Mouse (Mus musculus): ENCODE results near the gene Wt1. TPM values are rescaled to one million over a fixed set of nuclear protein-coding genes. Genes with fewer than 3 reads are reported as not detected.

The Wt1 gene
- total and polyA plus RNA-seq, 2 experiments from 2014 or later: 0.28 TPM; not detected in 1

- Histone ChIP-seq H3K9me3 (ENCODE audit: low read length) (no peaks in the 10 kb centered on the region), H3K27me3 (ENCODE audit: insufficient read depth, low read length) (peaks cover 6% of the 10 kb centered on the region; the same call in 1 of the 2 replicates), H3K9ac (replicated peaks; ENCODE audit: low read length, poor library complexity, severe bottlenecking) (no peak overlapping the region), H3K4me1 (ENCODE audit: insufficient read depth, low read length) (peaks cover 2% of the 10 kb centered on the region; the same call in 1 of the 2 replicates), H3K4me3 (ENCODE audit: low read depth, low read length) (no peak overlapping the region), H3K27ac (ENCODE audit: low read depth, low read length) (no peak overlapping the region), H3K4me2 (ENCODE audit: low read depth, low read length, poor library complexity, severe bottlenecking) (no peak overlapping the region), H3K36me3 (ENCODE audit: insufficient read depth, low read length) (no peaks in the 10 kb centered on the region)
- no peak for TF ChIP-seq CTCF (IDR thresholded peaks at IDR 0.05)
- WGBS: 59% methylated on average over 8 of the region's 8 CpGs
- DNase-seq (ENCODE audit: low spot score) (no peak), ATAC-seq (ENCODE audit: low FRiP score) (no peak)
Observed at GRCm38 (mm10) chr2:105219664-105220063, 93.3 kb downstream of the Wt1 start.

- no peak for TF ChIP-seq CTCF (IDR thresholded peaks at IDR 0.05)
- H3K27me3 ChIP-seq (ENCODE audit: insufficient read depth, low read length): peaks cover 7% of the 10 kb centered on the region; the same call in 1 of the 2 replicates
- peak; percentile 43 for DNase-seq (ENCODE audit: low spot score)
- H3K27ac ChIP-seq (ENCODE audit: low read depth, low read length): no peak overlapping the region
- no peaks in the 10 kb centered on the region for H3K9me3 ChIP-seq (ENCODE audit: low read length)
- H3K4me2 ChIP-seq (ENCODE audit: low read depth, low read length, poor library complexity, severe bottlenecking): no peak overlapping the region
- 74% methylated on average over 9 of the region's 9 CpGs for WGBS
- H3K36me3 ChIP-seq (ENCODE audit: insufficient read depth, low read length): no peaks in the 10 kb centered on the region
- no peak overlapping the region for H3K9ac ChIP-seq (replicated peaks; ENCODE audit: low read length, poor library complexity, severe bottlenecking)
- H3K4me1 ChIP-seq (ENCODE audit: insufficient read depth, low read length): peaks cover 2% of the 10 kb centered on the region; the same call in 1 of the 2 replicates
- ATAC-seq (ENCODE audit: low FRiP score): no peak
- no peak overlapping the region for H3K4me3 ChIP-seq (ENCODE audit: low read depth, low read length)
Observed at GRCm38 (mm10) chr2:105220738-105221303, 94.5 kb downstream of the Wt1 start.

Other genes starting within 250 kb of the Wt1 start
- 86.4 and 127 TPM in 2 replicates for gene Eif3m, start 109.4 kb upstream of the Wt1 start, total RNA-seq (2014; rRNA removed)
- 170 and 171 TPM in 2 replicates for gene Eif3m, start 109.4 kb upstream of the Wt1 start, polyA plus RNA-seq (2015; fragmentation: Nextera tagmentation; extraction: Ambion mirVana)
- not detected in 2 replicates for gene Gm11060, start 34.5 kb upstream of the Wt1 start, total RNA-seq (2014; rRNA removed)
- not detected in 2 replicates for gene Gm11060, start 34.5 kb upstream of the Wt1 start, polyA plus RNA-seq (2015; fragmentation: Nextera tagmentation; extraction: Ambion mirVana)
- gene Them7, start 97.8 kb downstream of the Wt1 start, total RNA-seq (2014; rRNA removed): not detected in 2 replicates
- gene Them7, start 97.8 kb downstream of the Wt1 start, polyA plus RNA-seq (2015; fragmentation: Nextera tagmentation; extraction: Ambion mirVana): not detected in 2 replicates

Data from midbrain, postnatal 0 days (tissue).